Mouse (Mus musculus) liver, adult 2 months (tissue): ENCODE results near the gene Psat1. TPM values are rescaled to one million over a fixed set of nuclear protein-coding genes. Genes with fewer than 3 reads are reported as not detected.

Experiments
- DNase-seq: peaks from one replicate; pipeline ENCODE4 v3.0.0-alpha.2; 2011; ENCODE audit warnings: low read depth, low spot score; ENCODE audit errors: extremely low read depth
- H3K27ac ChIP-seq: fragments of 200-500 bp; replicated peaks from 2 replicates; pipeline ENCODE4 v1.5.1; 2012; ENCODE audit warnings: low read depth, mild to moderate bottlenecking, control low read depth, inconsistent platforms, low read length; ENCODE audit not compliant: insufficient read depth
- H3K27me3 ChIP-seq: fragments of 200-500 bp; 2 replicates; pipeline ENCODE4 v1.6.1; 2012; ENCODE audit warnings: mild to moderate bottlenecking, moderate library complexity, low read length, inconsistent platforms; ENCODE audit not compliant: control insufficient read depth, insufficient read depth
- H3K36me3 ChIP-seq: fragments of 200-500 bp; 2 replicates; pipeline ENCODE4 v1.6.1; 2012; ENCODE audit warnings: low read length, inconsistent platforms; ENCODE audit not compliant: control insufficient read depth, insufficient read depth
- H3K4me1 ChIP-seq: fragments of 200-500 bp; 2 replicates; pipeline ENCODE4 v1.6.1; 2011; ENCODE audit warnings: low read length; ENCODE audit not compliant: control insufficient read depth, insufficient read depth
- H3K4me3 ChIP-seq: fragments of 200-500 bp; 2 replicates; pipeline ENCODE4 v1.5.1; 2011; ENCODE audit warnings: low read depth, mild to moderate bottlenecking, control low read depth, low read length, moderate library complexity; ENCODE audit not compliant: insufficient read depth
- H3K79me2 ChIP-seq: fragments of 200-500 bp; 2 replicates; pipeline ENCODE4 v1.6.1; 2012; ENCODE audit warnings: inconsistent platforms, mild to moderate bottlenecking, low read length, moderate library complexity; ENCODE audit not compliant: control insufficient read depth, insufficient read depth
- H3K9ac ChIP-seq: fragments of 200-500 bp; 2 replicates; pipeline ENCODE4 v1.6.1; 2012; ENCODE audit warnings: low read depth, mild to moderate bottlenecking, control low read depth, inconsistent platforms, low read length
- CTCF ChIP-seq: fragments of 200-500 bp; IDR thresholded peaks from 2 replicates; pipeline ENCODE4 v1.5.1; 2011; ENCODE audit warnings: low read depth, low read length, control low read depth
- POLR2A ChIP-seq: fragments of 200-500 bp; IDR thresholded peaks from 2 replicates; pipeline ENCODE4 v1.6.1; 2011; ENCODE audit warnings: low read length, control low read depth; ENCODE audit not compliant: insufficient read depth; ENCODE audit errors: extremely low read depth
- WGBS: fragments of 180-500 bp; shearing (Covaris S2); methylation state at CpG from one replicate; pipeline ENCODE4 v1.1.7; 2018; 5-methylcytosine and 5-hydroxymethylcytosine counted together
- polyA plus RNA-seq: library from polyadenylated mRNA; depleted of rRNA; stranded (reverse); fragments of >200 nt; gene quantifications from 2 replicates; pipeline ENCODE4 v1.2.3, GENCODE M21; 2012
- total RNA-seq: library from RNA; depleted of rRNA; stranded (reverse); fragments of >200 nt; gene quantifications from 2 replicates; pipeline ENCODE4 v1.2.3, GENCODE M21; 2014

Psat1 gene
- total and polyA plus RNA-seq, 2 experiments = 0.20 to 0.74 TPM

- H3K27ac ChIP-seq = no peak overlapping the region
- no peak overlapping the region for H3K9ac ChIP-seq
- H3K79me2 ChIP-seq = no peaks in the 10 kb centered on the region
- no peaks in the 10 kb centered on the region for H3K36me3 ChIP-seq
- H3K4me1 ChIP-seq = no peaks in the 10 kb centered on the region
- H3K27me3 ChIP-seq = no peaks in the 10 kb centered on the region
- TF ChIP-seq CTCF (no peak), POLR2A (no peak)
- WGBS = 96% methylated on average over 1 of the region's 1 CpGs
- no peak overlapping the region for H3K4me3 ChIP-seq
- no peak for DNase-seq
Observed at GRCm38 (mm10) chr19:15910488-15910887, 36.6 kb downstream of the Psat1 start.

- Histone ChIP-seq H3K9ac (no peak overlapping the region), H3K27ac (no peak overlapping the region), H3K4me3 (no peak overlapping the region), H3K36me3 (no peaks in the 10 kb centered on the region), H3K4me1 (peaks cover 7% of the 10 kb centered on the region; the same call in 1 of the 2 replicates), H3K27me3 (no peaks in the 10 kb centered on the region), H3K79me2 (no peaks in the 10 kb centered on the region)
- WGBS = 97% methylated on average over 5 of the region's 5 CpGs
- DNase-seq = no peak
- TF ChIP-seq CTCF = no peak
- no peak for TF ChIP-seq POLR2A
Observed at GRCm38 (mm10) chr19:15908016-15908415, 39.1 kb downstream of the Psat1 start.

- peaks cover 7% of the 10 kb centered on the region; the same call in 1 of the 2 replicates for H3K4me1 ChIP-seq
- no peak overlapping the region for H3K9ac ChIP-seq
- TF ChIP-seq CTCF (no peak), POLR2A (no peak)
- peak; percentile 92 for DNase-seq
- H3K27me3 ChIP-seq = no peaks in the 10 kb centered on the region
- no peaks in the 10 kb centered on the region for H3K36me3 ChIP-seq
- no peak overlapping the region for H3K27ac ChIP-seq
- 19% methylated on average over 4 of the region's 4 CpGs for WGBS
- H3K4me3 ChIP-seq = no peak overlapping the region
- H3K79me2 ChIP-seq = no peaks in the 10 kb centered on the region
Observed at GRCm38 (mm10) chr19:15904734-15905133, 42.4 kb downstream of the Psat1 start.

- H3K36me3 ChIP-seq = no peaks in the 10 kb centered on the region
- 40% methylated on average over 20 of the region's 20 CpGs for WGBS
- no peak overlapping the region for H3K27ac ChIP-seq
- peaks cover 7% of the 10 kb centered on the region; the same call in 1 of the 2 replicates for H3K4me1 ChIP-seq
- no peak overlapping the region for H3K9ac ChIP-seq
- no peaks in the 10 kb centered on the region for H3K79me2 ChIP-seq
- peak; percentile 40 for DNase-seq
- TF ChIP-seq POLR2A = no peak
- TF ChIP-seq CTCF = no peak
- H3K27me3 ChIP-seq = no peaks in the 10 kb centered on the region
- no peak overlapping the region for H3K4me3 ChIP-seq
Observed at GRCm38 (mm10) chr19:15903508-15904480, 43.3 kb downstream of the Psat1 start.

GRCm38 (mm10) chr19:15895681-15896080, 51.5 kb downstream of the Psat1 start:
- Histone ChIP-seq H3K79me2 (no peaks in the 10 kb centered on the region), H3K36me3 (no peaks in the 10 kb centered on the region), H3K27ac (no peak overlapping the region), H3K4me1 (no peaks in the 10 kb centered on the region), H3K27me3 (no peaks in the 10 kb centered on the region), H3K9ac (no peak overlapping the region), H3K4me3 (no peak overlapping the region)
- TF ChIP-seq POLR2A = no peak
- TF ChIP-seq CTCF = no peak
- WGBS = 86% methylated on average over 3 of the region's 3 CpGs
- no peak for DNase-seq

GRCm38 (mm10) chr19:15892146-15892545, 55.0 kb downstream of the Psat1 start:
- Histone ChIP-seq H3K79me2 (no peaks in the 10 kb centered on the region), H3K27me3 (no peaks in the 10 kb centered on the region), H3K9ac (no peak overlapping the region), H3K27ac (no peak overlapping the region), H3K4me3 (no peak overlapping the region), H3K36me3 (no peaks in the 10 kb centered on the region), H3K4me1 (no peaks in the 10 kb centered on the region)
- DNase-seq = no peak
- WGBS = 97% methylated on average over 4 of the region's 4 CpGs
- TF ChIP-seq POLR2A = no peak
- no peak for TF ChIP-seq CTCF
